Mouse (Mus musculus): ENCODE data around the gene Vmn1r217.
"Not testable (repeated sequence)": the region's sequence is repeated elsewhere in the genome, so short reads cannot be mapped to it uniquely, and the experiment has no call there.

Vmn1r217 gene

GRCm38 (mm10) chr13:23118126-23118525 lies at the start of gene Vmn1r217:
Gene Vmn1r217 (minus strand): TSS chr13:23118226.
- not testable (repeated sequence) for DNase-seq

DNA sequence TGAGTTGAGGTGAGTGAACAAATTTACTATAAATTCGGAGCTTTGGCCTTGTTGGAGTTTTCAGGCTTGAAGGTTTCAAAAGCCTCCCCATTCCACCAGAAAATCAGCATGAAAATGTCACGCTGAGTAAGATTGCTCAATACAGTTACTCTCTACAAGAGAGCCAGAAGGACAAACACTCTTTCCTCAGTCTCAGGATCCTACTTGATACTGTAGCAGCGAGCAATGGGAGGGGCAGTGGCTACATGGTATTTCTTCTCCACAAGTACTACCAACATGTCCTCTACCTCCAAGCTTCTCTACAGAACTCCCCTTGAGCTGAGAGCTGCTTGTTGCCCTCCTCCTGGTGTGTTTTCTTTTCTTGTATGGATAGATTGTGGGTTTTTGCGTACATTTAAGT lies 48.4 kb upstream of the Vmn1r217 start:
- not testable (repeated sequence) for DNase-seq

DNA sequence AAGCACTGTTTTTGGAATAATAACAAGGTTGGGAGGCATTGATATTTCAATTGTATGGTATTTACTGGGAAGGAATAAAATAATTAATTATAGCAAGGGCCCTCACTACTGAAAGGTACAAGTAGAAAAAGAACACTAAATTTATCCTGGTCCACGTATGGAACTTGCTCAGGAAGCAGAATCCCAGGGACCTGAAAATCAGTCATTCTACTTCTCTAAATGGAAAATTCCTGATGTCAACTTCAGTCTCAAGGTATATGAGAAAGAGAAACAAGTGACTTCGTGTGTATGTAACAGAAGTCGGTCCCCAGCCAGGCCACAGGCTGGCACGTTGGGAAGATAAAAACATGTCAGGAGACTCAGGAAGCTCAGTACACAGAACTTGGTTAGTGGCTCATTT lies 41.0 kb upstream of the Vmn1r217 start, which contains the start of gene Vmn1r219:
Gene Vmn1r219, plus strand, starts transcription at position 301 of the 400 bp plus-strand sequence.
- no peak for DNase-seq

- DNase-seq = no peak
Measured at GRCm38 (mm10) chr13:23157848-23158247, 39.8 kb upstream of the Vmn1r217 start.

DNA sequence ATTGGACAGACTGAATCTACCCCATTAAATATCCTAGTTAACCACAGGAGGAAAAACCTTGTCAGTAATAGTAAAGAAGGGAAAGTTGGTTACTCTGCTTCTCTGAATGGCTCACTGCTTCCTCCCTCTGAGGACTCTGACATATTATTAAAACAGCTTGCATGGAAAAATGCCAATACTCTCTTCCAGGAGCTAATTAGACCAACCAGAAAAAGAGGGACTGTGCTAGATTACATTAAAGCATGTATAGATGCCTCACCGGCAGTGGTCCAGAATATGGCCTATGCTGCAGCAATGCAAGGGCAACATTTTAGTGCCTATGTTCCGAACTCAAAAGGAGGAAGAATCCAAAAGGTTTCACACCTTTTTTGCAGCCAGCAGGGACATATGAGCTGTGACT lies 20.9 kb upstream of the Vmn1r217 start:
- no peak for DNase-seq

DNA sequence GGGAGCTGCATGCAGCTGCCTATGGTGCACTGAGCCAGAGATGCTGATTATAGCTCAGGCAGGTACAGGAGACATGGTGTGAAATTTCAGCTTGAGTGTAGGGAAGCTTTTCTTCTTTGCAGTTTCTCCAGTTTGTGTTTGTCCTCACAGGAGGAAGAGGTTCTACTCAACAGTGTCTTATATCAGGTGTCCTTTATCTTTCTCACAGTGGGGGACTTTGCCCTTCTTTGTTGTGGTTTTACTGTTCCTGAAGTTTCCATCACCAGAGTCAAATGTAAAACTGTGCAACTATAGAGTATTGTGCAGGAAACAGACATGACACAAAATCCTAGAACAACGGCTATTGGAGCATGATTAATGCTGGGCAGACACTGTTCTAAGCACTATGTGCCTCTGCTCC lies 15.5 kb upstream of the Vmn1r217 start:
- no peak for DNase-seq

DNA sequence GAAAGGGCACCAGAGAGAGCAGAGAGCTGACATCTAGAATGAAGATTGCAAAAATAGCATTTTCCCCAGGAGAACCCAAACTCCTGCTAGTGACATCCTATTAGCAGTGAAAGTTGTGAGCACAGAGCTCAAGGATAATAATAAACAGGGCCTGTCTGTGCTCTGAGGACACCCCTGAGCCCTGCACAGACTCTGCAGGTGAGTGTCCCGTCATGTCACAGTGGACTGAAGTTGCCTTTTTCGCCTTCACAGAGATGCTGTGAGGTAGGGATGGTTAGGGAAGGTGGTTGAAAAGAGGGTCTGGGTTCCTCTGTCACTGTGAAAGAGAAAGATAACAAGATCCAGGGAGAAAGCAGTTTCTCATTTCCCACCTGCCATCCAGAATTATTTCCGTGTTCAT lies 15.1 kb upstream of the Vmn1r217 start, which contains the start of gene Vmn1r218:
Gene Vmn1r218, plus strand, starts transcription at position 57 of the 400 bp plus-strand sequence.
- DNase-seq = no peak

DNA sequence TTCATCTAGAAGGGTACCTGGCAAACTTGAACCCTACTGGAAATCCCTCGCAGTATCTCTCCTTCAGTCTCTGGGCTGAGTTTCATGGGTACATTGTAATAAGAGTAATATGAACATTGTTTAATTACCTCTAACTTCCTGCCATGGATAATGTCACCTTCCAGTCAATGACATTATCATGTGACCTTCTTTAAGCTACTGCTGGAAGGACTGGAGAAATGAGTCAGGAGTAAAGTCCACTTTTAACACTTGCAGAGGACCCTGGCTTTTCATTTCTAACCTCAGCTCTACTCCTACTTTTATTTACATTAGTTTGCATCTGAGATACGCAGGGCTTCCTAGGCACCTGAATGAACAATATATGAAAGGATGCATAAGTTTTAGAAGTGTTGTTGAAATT lies 2.6 kb upstream of the Vmn1r217 start:
- DNase-seq = no peak

GRCm38 (mm10) chr13:23094386-23094785 lies 23.6 kb downstream of the Vmn1r217 start:
- DNase-seq = no peak

GRCm38 (mm10) chr13:23069312-23069711 lies 48.7 kb downstream of the Vmn1r217 start:
- no peak for DNase-seq

DNA sequence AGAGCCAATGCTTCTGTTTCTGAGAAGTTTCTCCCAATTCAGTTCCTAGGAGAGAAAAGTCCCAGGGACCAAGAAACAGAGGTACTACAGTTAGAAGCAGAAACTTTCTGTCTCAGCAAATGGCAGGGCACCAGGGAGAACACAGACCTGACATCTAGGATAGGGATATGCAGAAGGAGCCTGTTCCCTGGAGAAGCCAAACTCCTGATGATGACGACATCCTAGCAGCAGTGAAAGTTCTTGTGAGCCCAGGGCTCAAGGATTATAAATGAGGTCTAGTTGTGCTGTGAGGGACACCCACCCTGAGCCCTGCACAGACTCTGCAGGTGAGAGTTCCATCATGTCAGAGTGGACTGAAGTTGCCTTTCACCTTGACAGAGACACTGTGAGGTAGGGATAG lies 50.3 kb downstream of the Vmn1r217 start, which contains the start of gene Vmn1r215:
Gene Vmn1r215, plus strand, starts transcription at position 301 of the 400 bp plus-strand sequence.
- no peak for DNase-seq

DNA sequence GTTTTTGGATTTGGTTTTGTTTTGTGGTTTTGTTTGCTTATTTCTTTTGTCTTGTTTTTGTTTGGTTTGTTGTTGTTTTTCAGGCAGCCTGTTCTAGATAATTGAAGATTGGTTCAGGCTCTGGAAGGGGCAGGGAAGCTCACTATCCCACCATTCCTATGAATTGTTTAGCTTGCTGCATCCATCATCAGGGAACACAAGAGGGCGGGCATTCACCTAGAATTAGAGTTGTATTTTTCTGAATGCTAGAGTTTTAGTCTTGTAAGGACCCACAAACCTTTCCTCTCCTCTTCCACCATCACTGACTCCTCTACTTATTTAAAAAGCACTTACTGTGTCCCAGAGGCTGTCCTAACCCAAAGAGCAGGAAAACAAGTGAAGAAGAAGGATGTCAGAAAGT lies 60.2 kb downstream of the Vmn1r217 start:
- DNase-seq = no peak

Measured in right cerebral cortex, postnatal 25 days (tissue).